Mouse (Mus musculus) midbrain, embryonic 16.5 days (tissue): ENCODE measurements at regions not wholly inside any gene's neighbourhood (a gene's known extent, or its start where the extent isn't known, plus 50 kb on each side); places are given as distances from the start of the nearest gene placed in this dataset.

Experiments used
- ATAC-seq: fragments of 200-750 bp; cut with Nextera tagmentation; 2 replicates; pipeline ENCODE4 v1.8.0; 2017; ENCODE audit warnings: moderate TSS enrichment
- H3K27ac ChIP-seq: fragments of 300-500 bp; sonication (generic); 2 replicates; pipeline ENCODE4 v1.5.1; 2014; ENCODE audit warnings: mild to moderate bottlenecking, low read length, mixed read lengths
- H3K27me3 ChIP-seq: fragments of 300-500 bp; sonication (generic); 2 replicates; pipeline ENCODE4 v1.6.1; 2014; ENCODE audit warnings: low read depth, low read length, mixed read lengths; ENCODE audit not compliant: control insufficient read depth, insufficient read depth
- H3K36me3 ChIP-seq: fragments of 300-500 bp; sonication (generic); 2 replicates; pipeline ENCODE4 v1.6.1; 2014; ENCODE audit warnings: mild to moderate bottlenecking, low read length, moderate library complexity, mixed read lengths; ENCODE audit not compliant: control insufficient read depth, insufficient read depth
- H3K4me1 ChIP-seq: fragments of 300-500 bp; sonication (generic); 2 replicates; pipeline ENCODE4 v1.6.1; 2014; ENCODE audit warnings: mild to moderate bottlenecking, low read length, mixed read lengths; ENCODE audit not compliant: control insufficient read depth, insufficient read depth
- H3K4me2 ChIP-seq: fragments of 300-500 bp; sonication (generic); 2 replicates; pipeline ENCODE4 v1.6.1; 2014; ENCODE audit warnings: mild to moderate bottlenecking, low read length, mixed read lengths
- H3K4me3 ChIP-seq: fragments of 300-500 bp; sonication (generic); 2 replicates; pipeline ENCODE4 v1.5.1; 2014; ENCODE audit warnings: low read depth, mild to moderate bottlenecking, low read length, moderate library complexity, mixed read lengths
- H3K9ac ChIP-seq: fragments of 300-500 bp; sonication (generic); 2 replicates; pipeline ENCODE4 v1.6.1; 2014; ENCODE audit warnings: low read depth, low read length, mixed read lengths
- H3K9me3 ChIP-seq: fragments of 300-500 bp; sonication (generic); replicated peaks from 2 replicates; pipeline ENCODE4 v1.6.1; 2014; ENCODE audit warnings: mild to moderate bottlenecking, low read length, mixed read lengths; ENCODE audit not compliant: control insufficient read depth, poor library complexity, severe bottlenecking
- WGBS: fragments of 180-500 bp; shearing (Covaris S2); extraction: QIAGEN DNeasy Blood & Tissue Kit; methylation state at CpG from one replicate; pipeline ENCODE4 v1.1.7; 2014; 5-methylcytosine and 5-hydroxymethylcytosine counted together

GRCm38 (mm10) chr2:159586697-159587473 lies 747.1 kb downstream of the Gm826 start:
- Histone ChIP-seq H3K36me3 (no peaks in the 10 kb centered on the region), H3K9me3 (no peaks in the 10 kb centered on the region), H3K27ac (no peak overlapping the region), H3K4me3 (no peak overlapping the region), H3K4me2 (no peak overlapping the region), H3K9ac (no peak overlapping the region), H3K27me3 (no peaks in the 10 kb centered on the region), H3K4me1 (no peaks in the 10 kb centered on the region)
- no peak for ATAC-seq
- WGBS: 60% methylated on average over 6 of the region's 6 CpGs

- Histone ChIP-seq H3K27ac (no peak overlapping the region), H3K4me2 (no peak overlapping the region), H3K4me1 (no peaks in the 10 kb centered on the region), H3K27me3 (no peaks in the 10 kb centered on the region), H3K9me3 (no peaks in the 10 kb centered on the region), H3K36me3 (no peaks in the 10 kb centered on the region), H3K4me3 (no peak overlapping the region), H3K9ac (no peak overlapping the region)
- WGBS: 85% methylated on average over 2 of the region's 2 CpGs
- no peak for ATAC-seq
Measured at GRCm38 (mm10) chr2:159591396-159592124, 742.4 kb downstream of the Gm826 start.

- H3K27me3 ChIP-seq: no peaks in the 10 kb centered on the region
- no peak overlapping the region for H3K4me2 ChIP-seq
- no peaks in the 10 kb centered on the region for H3K4me1 ChIP-seq
- H3K9ac ChIP-seq: no peak overlapping the region
- H3K4me3 ChIP-seq: no peak overlapping the region
- no peaks in the 10 kb centered on the region for H3K9me3 ChIP-seq
- WGBS: 75% methylated on average over 5 of the region's 5 CpGs
- H3K36me3 ChIP-seq: no peaks in the 10 kb centered on the region
- no peak for ATAC-seq
- no peak overlapping the region for H3K27ac ChIP-seq
Measured at GRCm38 (mm10) chr2:159592841-159593240, 741.1 kb downstream of the Gm826 start.

- H3K9ac ChIP-seq: no peak overlapping the region
- no peak overlapping the region for H3K4me2 ChIP-seq
- no peak overlapping the region for H3K4me3 ChIP-seq
- no peaks in the 10 kb centered on the region for H3K9me3 ChIP-seq
- H3K36me3 ChIP-seq: no peaks in the 10 kb centered on the region
- H3K4me1 ChIP-seq: no peaks in the 10 kb centered on the region
- no peak for ATAC-seq
- H3K27ac ChIP-seq: no peak overlapping the region
- H3K27me3 ChIP-seq: no peaks in the 10 kb centered on the region
- WGBS: 83% methylated on average over 6 of the region's 6 CpGs
Measured at GRCm38 (mm10) chr2:159596285-159596684, 737.7 kb downstream of the Gm826 start.

GRCm38 (mm10) chr2:159598080-159598479 lies 735.9 kb downstream of the Gm826 start:
- Histone ChIP-seq H3K27me3 (no peaks in the 10 kb centered on the region), H3K36me3 (no peaks in the 10 kb centered on the region), H3K27ac (no peak overlapping the region), H3K4me1 (no peaks in the 10 kb centered on the region), H3K4me3 (no peak overlapping the region), H3K9ac (no peak overlapping the region), H3K9me3 (no peaks in the 10 kb centered on the region), H3K4me2 (no peak overlapping the region)
- ATAC-seq: no peak
- WGBS: 62% methylated on average over 3 of the region's 3 CpGs

- WGBS: 51% methylated on average over 3 of the region's 3 CpGs
- H3K4me3 ChIP-seq: no peak overlapping the region
- H3K9ac ChIP-seq: no peak overlapping the region
- H3K4me1 ChIP-seq: no peaks in the 10 kb centered on the region
- H3K36me3 ChIP-seq: no peaks in the 10 kb centered on the region
- H3K27me3 ChIP-seq: no peaks in the 10 kb centered on the region
- no peaks in the 10 kb centered on the region for H3K9me3 ChIP-seq
- no peak for ATAC-seq
- H3K27ac ChIP-seq: no peak overlapping the region
- no peak overlapping the region for H3K4me2 ChIP-seq
Measured at GRCm38 (mm10) chr2:159607191-159607590, 726.8 kb downstream of the Gm826 start.

- ATAC-seq: no peak
- Histone ChIP-seq H3K4me1 (no peaks in the 10 kb centered on the region), H3K9ac (no peak overlapping the region), H3K27ac (no peak overlapping the region), H3K36me3 (no peaks in the 10 kb centered on the region), H3K27me3 (no peaks in the 10 kb centered on the region), H3K4me2 (no peak overlapping the region), H3K4me3 (no peak overlapping the region), H3K9me3 (no peaks in the 10 kb centered on the region)
- 85% methylated on average over 4 of the region's 4 CpGs for WGBS
Measured at GRCm38 (mm10) chr2:159610451-159610850, 723.5 kb downstream of the Gm826 start.

GRCm38 (mm10) chr2:159616685-159617084 lies 717.3 kb downstream of the Gm826 start:
- no peak for ATAC-seq
- Histone ChIP-seq H3K27ac (no peak overlapping the region), H3K27me3 (no peaks in the 10 kb centered on the region), H3K4me1 (no peaks in the 10 kb centered on the region), H3K9me3 (no peaks in the 10 kb centered on the region), H3K4me3 (no peak overlapping the region), H3K9ac (no peak overlapping the region), H3K4me2 (no peak overlapping the region), H3K36me3 (no peaks in the 10 kb centered on the region)
- 76% methylated on average over 4 of the region's 4 CpGs for WGBS

GRCm38 (mm10) chr2:159621261-159621660 lies 712.7 kb downstream of the Gm826 start:
- 92% methylated on average over 6 of the region's 6 CpGs for WGBS
- no peak overlapping the region for H3K4me3 ChIP-seq
- H3K9ac ChIP-seq: no peak overlapping the region
- no peaks in the 10 kb centered on the region for H3K4me1 ChIP-seq
- ATAC-seq: no peak
- no peaks in the 10 kb centered on the region for H3K27me3 ChIP-seq
- H3K36me3 ChIP-seq: no peaks in the 10 kb centered on the region
- H3K9me3 ChIP-seq: no peaks in the 10 kb centered on the region
- H3K27ac ChIP-seq: no peak overlapping the region
- H3K4me2 ChIP-seq: no peak overlapping the region
